Mouse (Mus musculus) stomach, embryonic 14.5 days (tissue): ENCODE data around the gene Iqsec1. TPM values are rescaled to one million over a fixed set of nuclear protein-coding genes. Genes with fewer than 3 reads are reported as not detected.

Experiments
- ATAC-seq: fragments of 200-750 bp; cut with Nextera tagmentation; 2 replicates; pipeline ENCODE4 v1.8.0; 2017; ENCODE audit warnings: low read depth, moderate TSS enrichment; ENCODE audit not compliant: insufficient number of reproducible peaks, insufficient read depth, low FRiP score
- H3K27ac ChIP-seq: fragments of 300-500 bp; sonication (generic); 2 replicates; pipeline ENCODE4 v1.5.1; 2014; ENCODE audit warnings: mild to moderate bottlenecking, low read length, moderate library complexity, mixed read lengths
- H3K27me3 ChIP-seq: fragments of 300-500 bp; sonication (generic); 2 replicates; pipeline ENCODE4 v1.6.1; 2014; ENCODE audit warnings: low read length, control low read depth, mixed read lengths; ENCODE audit not compliant: control insufficient read depth, insufficient read depth
- H3K36me3 ChIP-seq: fragments of 300-500 bp; sonication (generic); 2 replicates; pipeline ENCODE4 v1.6.1; 2014; ENCODE audit warnings: mild to moderate bottlenecking, control low read depth, low read length, moderate library complexity, mixed read lengths; ENCODE audit not compliant: control insufficient read depth, insufficient read depth
- H3K4me1 ChIP-seq: fragments of 300-500 bp; sonication (generic); 2 replicates; pipeline ENCODE4 v1.6.1; 2014; ENCODE audit warnings: low read length, control low read depth, mixed read lengths; ENCODE audit not compliant: control insufficient read depth, insufficient read depth
- H3K4me2 ChIP-seq: fragments of 300-500 bp; sonication (generic); replicated peaks from 2 replicates; pipeline ENCODE4 v1.6.1; 2014; ENCODE audit warnings: low read depth, low read length, control low read depth
- H3K4me3 ChIP-seq: fragments of 300-500 bp; sonication (generic); 2 replicates; pipeline ENCODE4 v1.5.1; 2014; ENCODE audit warnings: low read depth, low read length, control low read depth
- H3K9ac ChIP-seq: fragments of 300-500 bp; sonication (generic); replicated peaks from 2 replicates; pipeline ENCODE4 v1.6.1; 2014; ENCODE audit warnings: low read depth, mild to moderate bottlenecking, control low read depth, low read length, moderate library complexity, mixed read lengths
- H3K9me3 ChIP-seq: fragments of 300-500 bp; sonication (generic); 2 replicates; pipeline ENCODE4 v1.6.1; 2016; ENCODE audit warnings: low read depth, low read length, control low read depth; ENCODE audit not compliant: control insufficient read depth
- WGBS: fragments of 180-500 bp; shearing (Covaris S2); extraction: QIAGEN DNeasy Blood & Tissue Kit; methylation state at CpG from one replicate; pipeline ENCODE4 v1.1.7; 2014; 5-methylcytosine and 5-hydroxymethylcytosine counted together
- polyA plus RNA-seq: library from polyadenylated mRNA; unstranded; fragments of >200 nt; fragmentation: Nextera tagmentation; extraction: Ambion mirVana; gene quantifications from 2 replicates; pipeline ENCODE4 v1.2.1, GENCODE M21; 2014

Iqsec1 gene
- polyA plus RNA-seq, 1 experiment from 2014 or later, result 16.0 TPM

DNA sequence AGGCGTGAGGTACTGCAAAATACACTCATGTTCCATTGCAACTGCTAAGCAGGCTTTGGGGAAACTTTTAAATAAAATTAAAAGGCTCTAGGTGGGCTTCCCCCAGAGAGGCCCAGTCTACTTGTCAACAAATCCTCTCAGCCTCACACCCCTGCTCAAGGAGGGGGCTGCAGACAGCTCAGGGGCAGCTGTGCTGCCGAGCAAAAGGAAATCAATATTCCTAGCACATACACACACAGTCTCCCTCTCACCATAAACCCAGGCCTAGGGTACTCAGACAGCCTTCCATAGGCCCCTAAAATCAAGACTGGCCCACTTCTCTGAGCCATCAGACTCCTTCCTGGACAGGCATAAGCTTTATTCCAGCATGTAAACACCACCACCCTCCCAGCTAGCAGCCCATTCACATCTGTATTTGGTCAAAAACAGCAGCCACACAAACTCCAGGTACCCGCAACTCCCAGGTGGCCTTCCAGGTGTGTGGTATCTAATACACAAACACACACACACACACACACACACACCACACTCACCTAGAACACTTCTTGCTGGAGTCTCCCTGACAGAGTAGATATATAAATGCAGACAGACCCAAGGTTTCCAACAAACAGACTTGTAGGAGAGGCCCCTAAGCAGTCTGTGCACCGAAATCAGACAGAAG, 273.1 kb downstream of the Iqsec1 start:
- Histone ChIP-seq H3K36me3 (no peaks in the 10 kb centered on the region), H3K27me3 (no peaks in the 10 kb centered on the region), H3K9me3 (no peaks in the 10 kb centered on the region), H3K4me1 (peaks cover 45% of the 10 kb centered on the region), H3K27ac (peak overlapping the region; percentile 82; the same call in 1 of the 2 replicates), H3K4me2 (peak overlapping the region; percentile 80), H3K9ac (peak overlapping the region; percentile 74), H3K4me3 (peak overlapping the region; percentile 83)
- no peak for ATAC-seq
- 33% methylated on average over 4 of the region's 4 CpGs for WGBS

GRCm38 (mm10) chr6:90713650-90714049, 274.8 kb downstream of the Iqsec1 start:
- Histone ChIP-seq H3K4me2 (no peak overlapping the region), H3K36me3 (no peaks in the 10 kb centered on the region)
- no peak for ATAC-seq

GRCm38 (mm10) chr6:90712486-90713480, 275.7 kb downstream of the Iqsec1 start:
- Histone ChIP-seq H3K36me3 (no peaks in the 10 kb centered on the region), H3K27ac (peak overlapping the region; percentile 55; the same call in 1 of the 2 replicates), H3K4me3 (no peak overlapping the region), H3K27me3 (no peaks in the 10 kb centered on the region), H3K9ac (no peak overlapping the region), H3K9me3 (no peaks in the 10 kb centered on the region), H3K4me1 (peaks cover 45% of the 10 kb centered on the region), H3K4me2 (no peak overlapping the region)
- peak; percentile 44; the same call in 1 of the 2 replicates for ATAC-seq
- 45% methylated on average over 8 of the region's 8 CpGs for WGBS

More at GRCm38 (mm10) chr6:90713650-90714049, 274.8 kb downstream of the Iqsec1 start:
- Histone ChIP-seq H3K4me3 (no peak overlapping the region), H3K4me1 (peaks cover 45% of the 10 kb centered on the region), H3K9me3 (no peaks in the 10 kb centered on the region), H3K27ac (peak overlapping the region; percentile 55; the same call in 1 of the 2 replicates), H3K9ac (no peak overlapping the region), H3K27me3 (no peaks in the 10 kb centered on the region)
- 34% methylated on average over 3 of the region's 3 CpGs for WGBS

DNA sequence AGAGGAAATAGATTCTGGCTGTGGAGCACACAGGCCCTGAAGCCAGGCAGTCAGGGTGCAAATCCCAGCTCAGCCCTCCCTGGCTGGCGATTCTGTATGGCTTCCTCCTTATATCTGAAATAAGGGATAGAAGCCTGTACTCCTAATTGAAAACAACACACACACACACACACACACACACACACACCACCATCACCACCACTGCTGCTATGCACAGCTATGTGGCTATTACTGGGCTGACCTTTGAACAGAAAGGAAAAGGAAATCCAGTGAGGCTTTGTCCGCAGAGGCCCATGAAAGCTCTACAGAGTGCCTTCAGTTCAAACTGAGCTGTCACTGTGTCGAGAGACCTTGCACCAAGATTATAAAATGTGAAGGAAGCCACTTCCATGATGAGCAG, 276.4 kb downstream of the Iqsec1 start:
- ATAC-seq, result no peak
- Histone ChIP-seq H3K4me2 (no peak overlapping the region), H3K4me3 (no peak overlapping the region), H3K36me3 (no peaks in the 10 kb centered on the region), H3K27me3 (no peaks in the 10 kb centered on the region), H3K9ac (no peak overlapping the region), H3K4me1 (peaks cover 47% of the 10 kb centered on the region), H3K27ac (no peak overlapping the region), H3K9me3 (no peaks in the 10 kb centered on the region)
- 60% methylated on average over 3 of the region's 3 CpGs for WGBS

DNA sequence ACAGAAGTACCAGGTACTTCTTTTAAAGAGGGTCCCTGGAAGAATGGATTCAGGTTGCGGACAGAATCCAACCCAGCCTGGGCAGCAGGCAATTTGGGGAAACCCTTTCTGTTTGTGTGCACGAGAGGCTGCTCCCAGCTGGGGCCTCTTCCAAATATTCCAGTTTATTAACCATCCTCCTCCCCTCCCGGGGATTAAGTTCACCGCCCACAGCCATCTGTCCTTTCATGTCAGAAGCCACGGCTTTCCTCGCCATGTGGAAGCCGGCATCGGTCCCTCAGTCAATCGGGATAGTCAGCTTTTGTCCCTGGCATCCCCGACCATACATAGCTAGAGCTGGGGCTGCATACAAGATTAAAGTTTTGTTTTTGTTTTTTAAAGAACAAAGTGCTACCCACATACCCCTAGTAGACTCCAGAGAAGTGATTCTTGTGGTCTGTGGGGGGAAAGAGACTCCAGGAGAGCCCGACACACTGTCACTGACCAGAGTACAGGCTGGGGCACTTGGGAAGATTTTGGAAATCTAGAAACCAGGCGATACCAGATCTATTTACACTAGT, 276.9 kb downstream of the Iqsec1 start:
- H3K36me3 ChIP-seq, result no peaks in the 10 kb centered on the region
- H3K4me3 ChIP-seq, result no peak overlapping the region
- H3K9me3 ChIP-seq, result no peaks in the 10 kb centered on the region
- no peak overlapping the region for H3K27ac ChIP-seq
- ATAC-seq, result no peak
- WGBS, result 44% methylated on average over 12 of the region's 12 CpGs
- no peak overlapping the region for H3K4me2 ChIP-seq
- peaks cover 51% of the 10 kb centered on the region for H3K4me1 ChIP-seq
- H3K27me3 ChIP-seq, result no peaks in the 10 kb centered on the region
- H3K9ac ChIP-seq, result no peak overlapping the region

GRCm38 (mm10) chr6:90710778-90711177, 277.7 kb downstream of the Iqsec1 start:
- Histone ChIP-seq H3K9me3 (no peaks in the 10 kb centered on the region), H3K27me3 (no peaks in the 10 kb centered on the region), H3K27ac (no peak overlapping the region), H3K4me1 (peaks cover 58% of the 10 kb centered on the region), H3K4me3 (no peak overlapping the region), H3K9ac (no peak overlapping the region), H3K4me2 (no peak overlapping the region), H3K36me3 (no peaks in the 10 kb centered on the region)
- no peak for ATAC-seq
- WGBS, result 91% methylated on average over 5 of the region's 5 CpGs

- ATAC-seq, result peak; percentile 47; the same call in 1 of the 2 replicates
- no peak overlapping the region for H3K27ac ChIP-seq
- no peaks in the 10 kb centered on the region for H3K9me3 ChIP-seq
- WGBS, result 86% methylated on average over 9 of the region's 9 CpGs
- H3K27me3 ChIP-seq, result no peaks in the 10 kb centered on the region
- H3K9ac ChIP-seq, result no peak overlapping the region
- no peak overlapping the region for H3K4me2 ChIP-seq
- H3K4me1 ChIP-seq, result peaks cover 52% of the 10 kb centered on the region
- H3K36me3 ChIP-seq, result no peaks in the 10 kb centered on the region
- no peak overlapping the region for H3K4me3 ChIP-seq
Measured at GRCm38 (mm10) chr6:90709929-90710777, 278.3 kb downstream of the Iqsec1 start.
